Mouse (Mus musculus): Measurements from ENCODE around the gene Draxin. TPM values are rescaled to one million over a fixed set of nuclear protein-coding genes. Genes with fewer than 3 reads are reported as not detected.
"Not testable (repeated sequence)": the region's sequence is repeated elsewhere in the genome, so short reads cannot be mapped to it uniquely, and the experiment has no call there.

Gene Draxin
- total RNA-seq, 2 experiments from 2014 or later: 0.05 to 0.11 TPM

GRCm38 (mm10) chr4:148119578-148119977 lies 10.9 kb downstream of the Draxin start:
- intact Hi-C loops (cut with DNase I): loop anchor here (10.0 kb wide), 1 partner anchor 305 kb away; no protein-coding TSS in a partner anchor
- DNase-seq: not testable (repeated sequence)

DNA sequence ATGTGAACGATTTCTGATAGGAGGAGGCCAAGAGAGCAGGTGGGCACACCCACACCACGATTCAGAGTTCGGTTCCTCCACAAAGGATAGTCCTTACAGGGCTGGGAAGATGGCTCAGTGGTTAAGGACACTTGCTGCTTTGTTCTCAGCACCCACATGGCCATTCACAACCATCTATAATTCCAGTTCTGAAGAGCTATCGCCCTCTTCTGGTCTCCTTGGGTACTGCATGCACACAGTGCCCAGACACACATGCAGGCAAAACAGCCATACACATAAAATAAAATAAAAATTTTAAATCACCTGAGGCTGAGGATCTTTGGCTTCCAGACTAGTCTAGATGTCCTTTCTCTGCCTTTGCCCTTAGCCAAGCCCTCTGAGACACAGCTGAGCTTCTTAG lies 13.1 kb downstream of the Draxin start:
- intact Hi-C loops (cut with DNase I): loop anchor here (10.0 kb wide), 1 partner anchor 307 kb away; no protein-coding TSS in a partner anchor
- DNase-seq: no peak

DNA sequence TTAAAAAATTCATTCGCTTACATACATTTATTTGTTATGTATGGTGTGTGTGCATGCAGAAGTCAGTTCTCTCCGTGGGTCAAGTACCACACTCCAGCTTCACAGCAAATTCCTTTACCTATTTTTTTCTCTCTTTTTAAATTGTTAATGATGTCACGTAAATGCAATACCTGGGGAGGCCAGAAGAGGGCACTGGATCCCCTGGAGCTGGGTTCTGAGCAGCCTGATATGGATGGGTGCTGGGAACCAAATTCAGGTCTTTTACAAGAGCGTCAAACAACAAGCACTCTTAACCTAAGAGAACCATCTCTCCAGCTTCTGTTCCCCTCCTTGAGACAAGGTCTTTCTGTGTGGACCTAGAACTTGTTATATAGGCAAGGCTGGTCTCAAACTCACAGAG lies 13.8 kb downstream of the Draxin start:
- intact Hi-C loops (cut with DNase I): loop anchor here (10.0 kb wide), 1 partner anchor 308 kb away; no protein-coding TSS in a partner anchor
- DNase-seq: no peak

DNA sequence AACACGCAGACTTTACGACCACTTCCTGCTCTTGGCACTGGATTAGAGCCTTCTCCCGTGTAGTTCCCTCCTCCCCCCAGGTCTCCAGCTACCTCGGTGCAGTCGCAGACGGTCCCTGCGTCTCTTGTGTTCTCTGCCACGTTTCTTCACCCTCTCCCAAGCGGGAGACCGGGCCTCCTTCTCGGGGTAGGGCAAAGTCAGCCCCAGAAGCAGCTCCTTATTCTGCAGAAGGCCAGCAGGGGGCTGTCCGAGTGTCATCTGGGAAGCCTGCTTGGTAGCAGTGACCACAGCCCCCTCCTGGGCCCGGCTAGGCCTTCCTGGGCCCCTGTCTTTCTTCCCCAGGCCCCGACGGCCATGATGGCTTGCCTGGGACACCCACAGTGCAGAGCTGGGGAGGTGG lies 15.0 kb downstream of the Draxin start:
- intact Hi-C loops (cut with DNase I): loop anchor here (1.0 to 10.0 kb wide), 3 partner anchors 41 to 309 kb away; no protein-coding TSS in a partner anchor
- peak; percentile 21 to 35 for DNase-seq

- intact Hi-C loops (cut with DNase I): loop anchor here (1.0 to 10.0 kb wide), 5 partner anchors 24 to 310 kb away; no protein-coding TSS in a partner anchor
- DNase-seq: peak; percentile 85 to 89
These were observed 15.6 kb downstream of the Draxin start for GRCm38 (mm10) chr4:148114758-148115391.

DNA sequence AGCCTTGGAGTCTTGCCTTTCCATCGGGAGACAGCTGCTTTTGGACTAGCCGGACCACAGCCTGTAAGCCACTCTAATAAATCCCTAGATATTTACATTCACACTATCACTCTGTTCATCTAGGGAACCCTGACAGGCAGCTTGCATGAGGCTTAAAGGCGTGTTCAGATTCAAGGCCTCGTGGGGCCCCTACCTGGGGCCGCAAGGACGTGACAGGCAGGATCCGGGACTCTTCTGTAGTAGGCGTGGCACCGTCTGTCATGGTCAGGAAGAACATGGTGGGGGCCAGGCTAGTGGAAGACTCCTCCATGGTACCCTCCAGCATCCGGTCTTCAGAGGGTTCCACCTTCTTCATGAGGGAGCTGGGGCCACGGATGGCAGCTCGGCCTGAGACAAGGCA lies 18.0 kb downstream of the Draxin start:
- intact Hi-C loops (cut with DNase I): loop anchor here (10.0 kb wide), 1 partner anchor 312 kb away; no protein-coding TSS in a partner anchor
- no peak for DNase-seq

DNA sequence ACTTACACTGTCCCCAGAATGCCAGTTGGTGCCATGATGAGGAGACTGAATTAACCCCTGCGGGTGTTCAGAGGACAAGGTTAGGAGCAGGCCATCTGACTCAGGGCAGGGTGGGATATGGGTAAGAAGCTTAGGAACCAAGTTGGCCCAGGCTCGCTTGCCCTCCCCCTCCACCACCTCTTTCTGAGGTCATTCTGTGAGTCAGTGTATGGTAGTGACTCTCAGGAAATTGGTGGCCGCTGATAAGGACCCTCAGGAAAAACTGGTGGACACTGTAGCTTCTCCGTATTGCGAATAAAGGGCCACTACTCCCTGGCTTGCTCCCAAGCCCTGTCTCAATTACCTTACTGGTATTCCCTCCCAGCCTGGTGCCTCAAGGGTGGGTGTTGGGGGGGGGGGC lies 21.3 kb downstream of the Draxin start:
- intact Hi-C loops (cut with DNase I): no loop called here
- no peak for DNase-seq

- no peak for DNase-seq
- intact Hi-C loops (cut with DNase I): no loop called here
These were observed 21.9 kb downstream of the Draxin start for GRCm38 (mm10) chr4:148108565-148109100.

DNA sequence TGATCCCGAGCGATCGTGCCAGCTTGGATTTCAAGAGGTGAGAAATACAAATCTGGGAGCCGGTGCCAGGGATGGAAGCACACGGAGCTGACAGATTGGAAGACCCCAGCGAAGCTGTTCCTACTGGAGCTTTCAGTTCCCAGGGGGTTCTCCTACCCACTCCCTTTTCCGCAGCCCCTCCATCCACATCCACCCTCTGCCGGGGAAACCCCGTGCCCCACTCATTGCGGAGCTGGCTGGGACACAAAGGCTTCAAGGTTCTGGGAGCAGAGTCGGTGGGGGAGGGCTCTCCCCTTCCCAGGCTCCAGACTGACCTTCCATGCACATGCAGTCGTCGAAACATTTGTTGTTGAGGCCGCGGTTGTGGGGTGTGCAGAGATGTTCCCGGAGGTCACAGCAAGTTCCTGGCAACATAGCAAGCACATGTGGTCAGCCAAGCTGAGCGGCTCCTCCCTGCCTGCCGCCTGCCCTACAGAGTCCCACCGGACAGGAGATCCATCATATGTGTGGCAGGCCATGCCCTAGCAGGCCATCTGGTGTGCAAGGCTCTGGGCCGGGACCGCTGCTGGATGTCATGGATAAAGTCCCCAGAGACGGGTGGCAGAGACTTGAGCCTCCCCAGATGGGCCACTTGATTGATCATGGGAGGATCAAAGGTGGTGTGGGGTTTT lies 22.7 kb downstream of the Draxin start:
- DNase-seq: no peak
- intact Hi-C loops (cut with DNase I): no loop called here

GRCm38 (mm10) chr4:148104146-148104545 lies 26.4 kb downstream of the Draxin start:
- no peak for DNase-seq
- intact Hi-C loops (cut with DNase I): no loop called here

GRCm38 (mm10) chr4:148101801-148102527 lies 28.5 kb downstream of the Draxin start:
- intact Hi-C loops (cut with DNase I): no loop called here
- peak; percentile 59 to 64 for DNase-seq

GRCm38 (mm10) chr4:148098666-148099065 lies 31.8 kb downstream of the Draxin start:
- intact Hi-C loops (cut with DNase I): no loop called here
- DNase-seq: no peak

DNA sequence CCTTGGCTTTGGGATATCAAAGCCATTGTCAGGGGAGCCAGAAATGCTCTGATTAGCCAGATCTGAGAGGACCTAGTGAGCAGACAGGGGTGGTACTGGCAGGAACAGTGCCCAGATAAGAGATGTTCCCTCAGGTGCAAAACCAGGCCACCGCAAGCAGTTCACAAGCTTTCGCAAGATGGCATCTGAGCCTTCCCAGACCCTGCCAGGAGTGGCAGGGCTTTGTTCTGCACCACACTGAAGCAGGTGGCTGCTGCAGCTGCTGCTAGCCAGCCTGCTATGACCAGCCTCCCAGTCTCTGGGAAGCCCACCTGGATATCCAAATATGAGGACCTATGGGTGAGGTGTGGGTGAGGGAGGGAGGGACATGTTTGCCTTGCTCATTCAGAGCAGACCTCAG lies 32.6 kb downstream of the Draxin start:
- intact Hi-C loops (cut with DNase I): no loop called here
- DNase-seq: no peak

- intact Hi-C loops (cut with DNase I): no loop called here
- DNase-seq: no peak
These were observed 35.4 kb downstream of the Draxin start for GRCm38 (mm10) chr4:148095081-148095480.

DNA sequence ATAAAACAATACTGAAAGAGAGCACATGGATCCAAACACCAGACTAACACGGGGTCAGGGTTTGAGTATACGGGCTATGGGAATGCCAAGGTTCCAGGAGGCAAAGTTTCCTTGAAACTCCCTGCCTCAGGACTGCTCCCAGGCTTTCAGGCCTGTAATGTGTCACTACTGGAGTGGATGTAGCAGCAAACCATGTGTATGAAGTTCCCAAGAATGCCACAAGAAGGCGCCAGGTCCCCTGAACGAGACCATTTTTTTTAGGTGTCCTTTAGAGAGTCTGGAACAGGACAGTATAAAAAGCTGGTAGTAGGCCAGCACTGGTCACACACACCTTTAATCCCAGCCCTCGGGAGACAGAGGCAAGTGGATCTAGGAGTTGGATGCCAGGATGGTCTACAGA lies 36.3 kb downstream of the Draxin start:
- DNase-seq: no peak
- intact Hi-C loops (cut with DNase I): no loop called here

DNA sequence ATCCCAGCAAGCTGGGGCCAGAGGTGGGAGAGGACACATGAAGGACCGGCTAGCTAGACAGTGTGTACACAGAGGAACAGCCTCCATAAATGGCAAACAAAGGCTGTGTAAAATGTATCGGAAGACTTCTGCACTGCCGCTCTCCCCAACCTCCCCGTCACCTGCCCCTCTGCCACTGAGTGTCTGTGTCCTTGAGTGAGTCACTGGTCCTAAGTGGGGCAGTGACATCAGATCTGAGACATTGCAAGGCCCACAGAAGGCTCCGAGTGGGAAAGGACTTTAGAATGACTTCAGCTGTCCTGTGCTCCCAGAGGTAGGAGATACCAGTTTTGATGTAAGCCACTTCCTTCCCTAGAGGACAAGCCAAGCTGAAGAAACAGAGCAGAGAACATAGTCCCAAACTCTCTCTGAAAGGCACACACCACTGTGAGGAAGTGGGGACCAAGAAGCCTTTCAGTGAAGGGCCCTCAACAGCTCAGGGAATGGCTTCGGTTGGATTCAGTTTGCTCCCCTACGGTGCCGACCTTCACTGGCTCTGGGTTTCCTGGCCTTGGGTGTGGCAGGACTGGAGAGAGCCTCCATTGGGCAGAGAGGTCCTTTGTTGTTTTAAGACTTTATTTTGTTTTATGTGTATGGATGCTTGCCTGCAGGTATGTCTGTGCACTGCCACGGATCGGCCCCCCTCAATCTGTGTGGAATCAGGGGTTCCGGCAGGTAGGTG lies 37.8 kb downstream of the Draxin start:
- intact Hi-C loops (cut with DNase I): no loop called here
- no peak for DNase-seq

DNA sequence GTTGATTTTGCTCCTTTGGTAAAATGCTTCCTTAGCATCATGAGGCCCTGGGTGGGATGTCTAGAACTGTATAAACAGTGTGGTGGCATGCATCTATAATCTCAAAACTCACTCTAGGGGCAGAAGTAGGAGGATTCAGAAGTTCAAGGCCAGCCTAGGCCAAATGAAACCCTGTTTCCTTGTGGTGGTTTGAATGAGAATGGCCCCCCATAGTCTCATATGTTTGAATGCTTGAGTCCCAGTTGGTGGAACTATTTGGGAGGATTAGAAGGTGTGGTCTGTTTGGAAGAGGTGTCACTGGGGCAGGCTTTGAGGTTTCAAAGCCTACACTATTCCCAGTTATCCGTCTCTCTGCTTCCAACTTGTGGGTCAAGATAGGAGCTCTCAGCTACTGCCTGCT lies 39.3 kb downstream of the Draxin start:
- intact Hi-C loops (cut with DNase I): no loop called here
- DNase-seq: no peak

- intact Hi-C loops (cut with DNase I): no loop called here
- no peak for DNase-seq
These were observed 41.3 kb downstream of the Draxin start for GRCm38 (mm10) chr4:148089166-148089565.

- intact Hi-C loops (cut with DNase I): no loop called here
- peak; percentile 97 for DNase-seq
These were observed 42.5 kb downstream of the Draxin start, which contains the start of gene Agtrap for GRCm38 (mm10) chr4:148087907-148088527. Gene Agtrap, minus strand, starts transcription at chr4:148088031.
